In genomic region chr5:119672984-119673600, GRCm38 (mm10) we compare ENCODE assay signal across 8 mouse cellular contexts. TPM values are rescaled to one million over a fixed set of nuclear protein-coding genes. Genes with fewer than 3 reads are reported as not detected.
DNase-seq lines count a peak whose midpoint lies in the region; ATAC-seq and TF ChIP-seq lines count a peak whose summit lies in the region.
"Had no signal": no experiment of that assay in that cellular context is flagged by ENCODE, and none has a peak within 500 bp of the region (broad histone marks: within the 10 kb centered on the region; RNA-seq: fewer than 3 reads in every experiment).

No protein-coding gene starts in this region.

- DNase-seq in lung, embryonic 14.5 days, result peak; percentile 66
- no peak for DNase-seq in lung, postnatal 14 days
- peak; percentile 59 for DNase-seq in embryonic facial prominence, embryonic 11.5 days (ENCODE audit: low spot score)
- DNase-seq in cerebellum, postnatal 14 days, result no peak
- DNase-seq: adrenal gland, postnatal 25 days had no signal

- H3K36me3 ChIP-seq in lung, embryonic 14.5 days (ENCODE audit: insufficient read depth), result peaks cover 38% of the 10 kb centered on the region
- H3K36me3 ChIP-seq in embryonic facial prominence, embryonic 11.5 days (replicated peaks; ENCODE audit: control insufficient read depth, insufficient read depth, low read depth, low read length), result no peaks in the 10 kb centered on the region
- H3K36me3 ChIP-seq in intestine, postnatal 0 days (ENCODE audit: control insufficient read depth, insufficient read depth), result peaks cover 1% of the 10 kb centered on the region
- no peaks in the 10 kb centered on the region for H3K36me3 ChIP-seq in neural tube, embryonic 15.5 days

- H3K9ac ChIP-seq in lung, embryonic 14.5 days, result peak overlapping the region; percentile 99
- H3K9ac ChIP-seq in embryonic facial prominence, embryonic 11.5 days (replicated peaks; ENCODE audit: low read length), result peak overlapping the region; percentile 92
- peak overlapping the region; percentile 93 for H3K9ac ChIP-seq in intestine, postnatal 0 days (ENCODE audit: low read depth, low read length)
- H3K9ac ChIP-seq in neural tube, embryonic 15.5 days (replicated peaks), result no peak overlapping the region

- WGBS in lung, embryonic 14.5 days, result 3% methylated on average over 17 of the region's 17 CpGs
- WGBS in embryonic facial prominence, embryonic 11.5 days, result 1% methylated on average over 17 of the region's 17 CpGs
- WGBS in intestine, postnatal 0 days, result 3% methylated on average over 17 of the region's 17 CpGs
- WGBS in neural tube, embryonic 15.5 days, result 2% methylated on average over 17 of the region's 17 CpGs

- H3K27ac ChIP-seq in lung, embryonic 14.5 days (ENCODE audit: low read depth), result peak overlapping the region; percentile 99
- peak overlapping the region; percentile 96 for H3K27ac ChIP-seq in embryonic facial prominence, embryonic 11.5 days (replicated peaks; ENCODE audit: low read depth, low read length)
- peak overlapping the region; percentile 96 for H3K27ac ChIP-seq in intestine, postnatal 0 days (ENCODE audit: low read depth, low read length)
- H3K27ac ChIP-seq in neural tube, embryonic 15.5 days (replicated peaks), result no peak overlapping the region

- no peak for ATAC-seq in lung, embryonic 14.5 days (ENCODE audit: insufficient read depth)
- ATAC-seq in embryonic facial prominence, embryonic 11.5 days (replicated peaks; ENCODE audit: insufficient number of reproducible peaks, low FRiP score, low TSS enrichment, low read depth), result no peak
- no peak for ATAC-seq in intestine, postnatal 0 days
- no peak for ATAC-seq in neural tube, embryonic 15.5 days (ENCODE audit: low FRiP score)
- ATAC-seq in megakaryocyte-erythroid progenitor cell, adult 5-6 weeks (replicated peaks; ENCODE audit: low FRiP score, low TSS enrichment, poor library complexity, severe bottlenecking), result no peak

- H3K9me3 ChIP-seq in lung, embryonic 14.5 days (ENCODE audit: low read depth, low read length), result no peaks in the 10 kb centered on the region
- no peaks in the 10 kb centered on the region for H3K9me3 ChIP-seq in embryonic facial prominence, embryonic 11.5 days (replicated peaks; ENCODE audit: control insufficient read depth, low read length)
- H3K9me3 ChIP-seq in intestine, postnatal 0 days (ENCODE audit: control insufficient read depth), result no peaks in the 10 kb centered on the region
- H3K9me3 ChIP-seq in neural tube, embryonic 15.5 days (replicated peaks), result no peaks in the 10 kb centered on the region

- H3K4me3 ChIP-seq in lung, embryonic 14.5 days (ENCODE audit: low read depth, low read length), result peak overlapping the region; percentile 74
- peak overlapping the region; percentile 62 for H3K4me3 ChIP-seq in embryonic facial prominence, embryonic 11.5 days (ENCODE audit: low read depth, low read length)
- H3K4me3 ChIP-seq in intestine, postnatal 0 days (ENCODE audit: low read depth, low read length), result peak overlapping the region; percentile 72
- peak overlapping the region; percentile 29 for H3K4me3 ChIP-seq in neural tube, embryonic 15.5 days (replicated peaks)

- peaks cover 38% of the 10 kb centered on the region for H3K27me3 ChIP-seq in lung, embryonic 14.5 days (ENCODE audit: insufficient read depth, low read length)
- H3K27me3 ChIP-seq in embryonic facial prominence, embryonic 11.5 days (ENCODE audit: control insufficient read depth, insufficient read depth, low read length), result peaks cover 13% of the 10 kb centered on the region
- H3K27me3 ChIP-seq in intestine, postnatal 0 days (replicated peaks; ENCODE audit: control insufficient read depth, insufficient read depth, low read length), result peaks cover 5% of the 10 kb centered on the region; the same call in 1 of the 2 replicates
- peaks cover 96% of the 10 kb centered on the region for H3K27me3 ChIP-seq in neural tube, embryonic 15.5 days (replicated peaks)

- no peak for TF ChIP-seq CTCF in lung, embryonic 14.5 days (IDR thresholded peaks at IDR 0.05; ENCODE audit: low read depth)
- TF ChIP-seq CTCF in intestine, postnatal 0 days (IDR thresholded peaks at IDR 0.05; ENCODE audit: low read depth), result no peak

- H3K4me1 ChIP-seq in lung, embryonic 14.5 days (ENCODE audit: insufficient read depth), result peaks cover 6% of the 10 kb centered on the region
- peaks cover 4% of the 10 kb centered on the region for H3K4me1 ChIP-seq in embryonic facial prominence, embryonic 11.5 days (ENCODE audit: control insufficient read depth, insufficient read depth, low read length)
- H3K4me1 ChIP-seq in intestine, postnatal 0 days (replicated peaks; ENCODE audit: control insufficient read depth, insufficient read depth, low read length), result peaks cover 4% of the 10 kb centered on the region; the same call in 1 of the 2 replicates
- H3K4me1 ChIP-seq in neural tube, embryonic 15.5 days, result peaks cover 16% of the 10 kb centered on the region

- peak overlapping the region; percentile 65 for H3K4me2 ChIP-seq in lung, embryonic 14.5 days
- H3K4me2 ChIP-seq in embryonic facial prominence, embryonic 11.5 days (ENCODE audit: low read depth, low read length), result peak overlapping the region; percentile 75; the same call in 1 of the 2 replicates
- peak overlapping the region; percentile 84 for H3K4me2 ChIP-seq in intestine, postnatal 0 days (replicated peaks; ENCODE audit: low read depth)
- H3K4me2 ChIP-seq in neural tube, embryonic 15.5 days, result peak overlapping the region; percentile 58; the same call in 1 of the 2 replicates

RNA-seq across cellular contexts. Expression of gene Tbx3, which starts 2.6 kb away (rescaled TPM):
- polyA plus RNA-seq in lung, embryonic 14.5 days (2014; fragmentation: Nextera tagmentation; extraction: Ambion mirVana), result 82.1 and 84.8 TPM in 2 replicates
- 36.9 and 39.8 TPM in 2 replicates for polyA plus RNA-seq in embryonic facial prominence, embryonic 11.5 days (2014; fragmentation: Nextera tagmentation; extraction: Ambion mirVana)
- polyA plus RNA-seq in intestine, postnatal 0 days (2015; fragmentation: Nextera tagmentation; extraction: Ambion mirVana), result 30.6 and 42.6 TPM in 2 replicates
- 4.1 and 8.4 TPM in 2 replicates for polyA plus RNA-seq in neural tube, embryonic 15.5 days (2015; fragmentation: Nextera tagmentation; extraction: Ambion mirVana)
- total RNA-seq in megakaryocyte-erythroid progenitor cell, adult 5-6 weeks (2014; fragmentation: Nextera tagmentation), result not detected in 2 replicates
- not detected in 2 replicates for total RNA-seq in megakaryocyte-erythroid progenitor cell, adult 5-6 weeks (2017)

Comparison
In these comparisons a context has a peak if more than half of its experiments do, and no peak if none do; other contexts are left out.
1. DNase-seq: peak in lung, embryonic 14.5 days (single experiment) and embryonic facial prominence, embryonic 11.5 days (single experiment); none in lung, postnatal 14 days (single experiment) and cerebellum, postnatal 14 days (0 of 2).
2. Peak in every context shown above with its lines, with median percentiles within 50 percentile points of each other: H3K4me2 ChIP-seq and H3K4me3 ChIP-seq.